Mouse (Mus musculus) CH12.LX (cell line): ENCODE measurements at regions not wholly inside any gene's neighbourhood (a gene's known extent, or its start where the extent isn't known, plus 50 kb on each side); places are given as distances from the start of the nearest gene placed in this dataset.
"Not testable (repeated sequence)": the region's sequence is repeated elsewhere in the genome, so short reads cannot be mapped to it uniquely, and the experiment has no call there.

Experiments used
- DNase-seq: peaks from one replicate; pipeline ENCODE4 v3.0.0-alpha.2; 2013; ENCODE audit errors: extremely low read depth
- H3K27ac ChIP-seq: 2 replicates; pipeline ENCODE4 v1.5.1; 2012; ENCODE audit warnings: low read depth, mild to moderate bottlenecking, control low read depth, moderate library complexity; ENCODE audit not compliant: insufficient read depth
- H3K27me3 ChIP-seq: replicated peaks from 2 replicates; pipeline ENCODE3; 2012; ENCODE audit warnings: inconsistent platforms
- H3K36me3 ChIP-seq, 2 experiments: replicated peaks in 1 of 2; 2 replicates each; pipeline versions ENCODE3 to v1.6.1; 2012; ENCODE audit warnings: inconsistent platforms in 1 of 2, low read length in 1 of 2, mild to moderate bottlenecking in 1 of 2, mixed read lengths in 1 of 2, moderate library complexity in 1 of 2; ENCODE audit not compliant: control insufficient read depth in 1 of 2, insufficient read depth in 1 of 2
- H3K4me1 ChIP-seq, 2 experiments: 2 replicates each; pipeline ENCODE4 v1.6.1; 2012; ENCODE audit warnings: inconsistent platforms in 1 of 2, moderate library complexity in 1 of 2; ENCODE audit not compliant: insufficient read depth in 2 of 2, control insufficient read depth in 1 of 2
- H3K4me2 ChIP-seq: 2 replicates; pipeline ENCODE4 v1.6.1; 2012; ENCODE audit warnings: low read depth, mild to moderate bottlenecking, control low read depth; ENCODE audit not compliant: poor library complexity, insufficient read depth, severe bottlenecking
- H3K4me3 ChIP-seq, 3 experiments: fragments of 150-350 bp in 1 of 3; sonication (generic) in 1 of 3; replicated peaks in 1 of 3; 2 replicates each; pipeline versions ENCODE3 to v1.5.1; 2011 to 2012; ENCODE audit warnings: low read depth in 2 of 3, low read length in 2 of 3, mild to moderate bottlenecking in 2 of 3, moderate library complexity in 2 of 3, control low read depth in 1 of 3, improper control_type of control experiment in 1 of 3, inconsistent platforms in 1 of 3, mixed read lengths in 1 of 3; ENCODE audit not compliant: poor library complexity in 1 of 3
- H3K79me2 ChIP-seq: replicated peaks from 2 replicates; pipeline ENCODE4 v1.6.1; 2012; ENCODE audit warnings: mild to moderate bottlenecking, moderate library complexity; ENCODE audit not compliant: control insufficient read depth, poor library complexity, insufficient read depth, severe bottlenecking; ENCODE audit errors: extremely low read depth
- H3K9ac ChIP-seq: 2 replicates; pipeline ENCODE4 v1.6.1; 2012; ENCODE audit warnings: low read depth, mild to moderate bottlenecking, control low read depth, moderate library complexity; ENCODE audit not compliant: insufficient read depth
- H3K9me3 ChIP-seq: replicated peaks from 2 replicates; pipeline ENCODE3; 2012; ENCODE audit warnings: low read length, inconsistent platforms, mixed read lengths
- BHLHE40 ChIP-seq: IDR thresholded peaks from 2 replicates; pipeline ENCODE4 v1.6.1; 2011; ENCODE audit warnings: mild to moderate bottlenecking, low read depth, low read length, improper control_type of control experiment
- CHD2 ChIP-seq: IDR thresholded peaks from 2 replicates; pipeline ENCODE4 v1.6.1; 2011; ENCODE audit warnings: low read length, improper control_type of control experiment
- CTCF ChIP-seq, 2 experiments: IDR thresholded peaks in 1 of 2; conservative IDR thresholded peaks in 1 of 2; 2 replicates each; pipeline ENCODE4 v1.5.1; 2011 to 2012; ENCODE audit warnings: low read depth in 2 of 2, low read length in 2 of 2, improper control_type of control experiment in 1 of 2, inconsistent platforms in 1 of 2, mild to moderate bottlenecking in 1 of 2, moderate library complexity in 1 of 2
- E2F4 ChIP-seq: IDR thresholded peaks from 2 replicates; pipeline ENCODE4 v1.6.1; 2011; ENCODE audit warnings: low read depth, low read length, improper control_type of control experiment; ENCODE audit not compliant: insufficient replicate concordance
- EP300 ChIP-seq: IDR thresholded peaks from 2 replicates; pipeline ENCODE4 v1.6.1; 2011; ENCODE audit warnings: low read length, improper control_type of control experiment
- ETS1 ChIP-seq: conservative IDR thresholded peaks from 2 replicates; pipeline ENCODE4 v1.6.1; 2012; ENCODE audit warnings: low read depth, mild to moderate bottlenecking, inconsistent platforms, low read length, improper control_type of control experiment, moderate library complexity
- GABPA ChIP-seq: IDR thresholded peaks from 2 replicates; pipeline ENCODE4 v1.6.1; 2012; ENCODE audit warnings: low read depth, low read length, improper control_type of control experiment, inconsistent platforms; ENCODE audit not compliant: insufficient replicate concordance
- HCFC1 ChIP-seq: IDR thresholded peaks from 2 replicates; pipeline ENCODE4 v1.6.1; 2012; ENCODE audit warnings: low read depth, mild to moderate bottlenecking, inconsistent platforms, low read length, improper control_type of control experiment
- IRF4 ChIP-seq: IDR thresholded peaks from 2 replicates; pipeline ENCODE4 v1.6.1; 2014; ENCODE audit warnings: low read depth, mild to moderate bottlenecking, inconsistent platforms, low read length, improper control_type of control experiment
- JUND ChIP-seq: conservative IDR thresholded peaks from 2 replicates; pipeline ENCODE4 v1.6.1; 2011; ENCODE audit warnings: low read depth, low read length, improper control_type of control experiment
- MEF2A ChIP-seq: IDR thresholded peaks from 2 replicates; pipeline ENCODE4 v1.6.1; 2014; ENCODE audit warnings: low read depth, mild to moderate bottlenecking, inconsistent platforms, low read length, improper control_type of control experiment, borderline replicate concordance
- MXI1 ChIP-seq: IDR thresholded peaks from 2 replicates; pipeline ENCODE4 v1.6.1; 2011; ENCODE audit warnings: mild to moderate bottlenecking, low read depth, low read length, improper control_type of control experiment
- MYC ChIP-seq: IDR thresholded peaks from 2 replicates; pipeline ENCODE4 v1.6.1; 2011; ENCODE audit warnings: low read depth, mild to moderate bottlenecking, improper control_type of control experiment, low read length
- NELFE ChIP-seq: IDR thresholded peaks from 2 replicates; pipeline ENCODE4 v1.6.1; 2011; ENCODE audit warnings: low read depth, low read length, improper control_type of control experiment
- POLR2AphosphoS2 ChIP-seq: IDR thresholded peaks from 2 replicates; pipeline ENCODE4 v1.6.1; 2011; ENCODE audit warnings: low read depth, low read length, improper control_type of control experiment
- RAD21 ChIP-seq: IDR thresholded peaks from 2 replicates; pipeline ENCODE4 v1.6.1; 2011; ENCODE audit warnings: low read depth, mild to moderate bottlenecking, low read length, improper control_type of control experiment, moderate library complexity
- TBP ChIP-seq: conservative IDR thresholded peaks from 2 replicates; pipeline ENCODE4 v1.6.1; 2011; ENCODE audit warnings: low read depth, low read length, improper control_type of control experiment
- TCF12 ChIP-seq: IDR thresholded peaks from 2 replicates; pipeline ENCODE4 v1.6.1; 2014; ENCODE audit warnings: low read depth, mild to moderate bottlenecking, inconsistent platforms, low read length, improper control_type of control experiment
- UBTF ChIP-seq: IDR thresholded peaks from 2 replicates; pipeline ENCODE4 v1.6.1; 2012; ENCODE audit warnings: low read depth, mild to moderate bottlenecking, inconsistent platforms, low read length, improper control_type of control experiment, moderate library complexity
- USF1 ChIP-seq: IDR thresholded peaks from 2 replicates; pipeline ENCODE4 v1.6.1; 2014; ENCODE audit warnings: low read depth, mild to moderate bottlenecking, inconsistent platforms, low read length, improper control_type of control experiment
- ZKSCAN1 ChIP-seq: IDR thresholded peaks from 2 replicates; pipeline ENCODE4 v1.6.1; 2012; ENCODE audit warnings: low read depth, inconsistent platforms, low read length, improper control_type of control experiment, borderline replicate concordance
- ZMIZ1 ChIP-seq: IDR thresholded peaks from 2 replicates; pipeline ENCODE4 v1.6.1; 2012; ENCODE audit warnings: low read depth, mild to moderate bottlenecking, inconsistent platforms, low read length, improper control_type of control experiment
- ZNF384 ChIP-seq: IDR thresholded peaks from 2 replicates; pipeline ENCODE4 v1.6.1; 2012; ENCODE audit warnings: low read depth, low read length, improper control_type of control experiment, inconsistent platforms
- dilution Hi-C: fragments of 300-500 bp; cut with MboI; formaldehyde crosslinking; loops from 2 replicates; pipeline ENCODE4 v1.14.3; 2020; ENCODE audit warnings: low sequenced_read_pairs; ENCODE audit not compliant: extremely low pct_unique_long_range_greater_than_20kb, extremely low pct_ligation_motif_present
- in situ Hi-C: fragments of 300-500 bp; cut with MboI; formaldehyde crosslinking; loops from 3 replicates; pipeline ENCODE4 v1.14.3; 2019; ENCODE audit warnings: low sequenced_read_pairs, low pct_ligation_motif_present, low pct_unique_long_range_greater_than_20kb, mixed read lengths

- H3K9me3 ChIP-seq, H3K79me2 ChIP-seq, H3K4me3 ChIP-seq, H3K27ac ChIP-seq, in situ Hi-C loops, dilution Hi-C loops, H3K27me3 ChIP-seq, H3K9ac ChIP-seq, H3K4me1 ChIP-seq, H3K4me2 ChIP-seq, H3K36me3 ChIP-seq, DNase-seq: not testable (repeated sequence)
Observed at GRCm38 (mm10) chr1:140903747-140904146, 657.8 kb downstream of the Kcnt2 start.

GRCm38 (mm10) chr1:140913566-140913965, 667.6 kb downstream of the Kcnt2 start:
- Histone ChIP-seq H3K36me3 (no peaks in the 10 kb centered on the region), H3K4me2 (no peak overlapping the region), H3K4me3 (no peak overlapping the region), H3K4me1 (no peaks in the 10 kb centered on the region), H3K9ac (no peak overlapping the region), H3K9me3 (peaks cover 5% of the 10 kb centered on the region), H3K27me3 (no peaks in the 10 kb centered on the region), H3K79me2 (no peaks in the 10 kb centered on the region), H3K27ac (no peak overlapping the region)
- dilution Hi-C loops, result no loop called here
- TF ChIP-seq JUND, result no peak
- TF ChIP-seq MXI1, result no peak
- TF ChIP-seq IRF4, result no peak
- TF ChIP-seq CHD2, result no peak
- TF ChIP-seq EP300, result no peak
- TF ChIP-seq POLR2AphosphoS2, result no peak
- TF ChIP-seq MYC, result no peak
- no peak for TF ChIP-seq TCF12
- TF ChIP-seq ZNF384, result no peak
- TF ChIP-seq E2F4, result no peak
- in situ Hi-C loops, result no loop called here
- DNase-seq, result no peak

GRCm38 (mm10) chr1:140940348-140940747, 694.4 kb downstream of the Kcnt2 start:
- H3K27ac ChIP-seq, result no peak overlapping the region
- no peak for DNase-seq
- dilution Hi-C loops (no loop called here), in situ Hi-C loops (no loop called here)
- TF ChIP-seq ZKSCAN1 (no peak), JUND (no peak), RAD21 (no peak), TCF12 (no peak), MXI1 (no peak), HCFC1 (no peak), MEF2A (no peak), CTCF (conservative IDR thresholded peaks at IDR 0.05 in 1 of 2, IDR thresholded peaks at IDR 0.05 in 1 of 2; ENCODE audit: low read depth in 2 of 2, low read length in 2 of 2) (no peak), TBP (no peak), UBTF (no peak), GABPA (no peak), CHD2 (no peak), USF1 (no peak), NELFE (no peak), ZMIZ1 (no peak), ETS1 (no peak), BHLHE40 (no peak)
- no peak overlapping the region for H3K4me3 ChIP-seq
- no peaks in the 10 kb centered on the region for H3K79me2 ChIP-seq
- H3K4me1 ChIP-seq, result no peaks in the 10 kb centered on the region
- H3K36me3 ChIP-seq, result no peaks in the 10 kb centered on the region
- H3K9me3 ChIP-seq, result peaks cover 21% of the 10 kb centered on the region
- H3K4me2 ChIP-seq, result no peak overlapping the region
- no peaks in the 10 kb centered on the region for H3K27me3 ChIP-seq
- no peak overlapping the region for H3K9ac ChIP-seq
